Mouse (Mus musculus) embryonic stem cell, embryonic (primary cell): ENCODE data around the gene Ippk.

Experiments
- CTCF ChIA-PET, 4 experiments: fragments of 300-600 bp in 2 of 4; fragments of 350-600 bp in 2 of 4; sonication (Branson Sonifier 250); formaldehyde crosslinking; loops; one replicate each; lab custom pipeline; 2022; ENCODE audit warnings: inconsistent platforms in 2 of 4; lab: Charles Lee
- POLR2A ChIA-PET, 4 experiments: fragments of 300-600 bp in 2 of 4; fragments of 350-600 bp in 2 of 4; sonication (Branson Sonifier 250); formaldehyde crosslinking; loops; one replicate each; lab custom pipeline; 2022; ENCODE audit warnings: antibody characterized with exemption in 4 of 4, inconsistent platforms in 1 of 4; lab: Charles Lee

Gene Ippk

GRCm38 (mm10) chr13:49400139-49400538, 20.9 kb upstream of the Ippk start:
- CTCF ChIA-PET, result interaction anchor here in 3 of 4 experiments (0.6 to 1.4 kb wide), 8 partner anchors 8 to 197 kb away, joined by 3 to 5 read pairs (median 3); partner anchors contain the start of gene Bicd2 (in 1 of the 3)
- POLR2A ChIA-PET, result interaction anchor here in 1 of 4 experiments (1.5 kb wide), 1 partner anchor 49 kb away, joined by 3 read pairs; no protein-coding TSS in a partner anchor

GRCm38 (mm10) chr13:49402628-49403027, 18.4 kb upstream of the Ippk start:
- CTCF ChIA-PET, result no interaction called here
- POLR2A ChIA-PET, result no interaction called here

GRCm38 (mm10) chr13:49407795-49408194, 13.3 kb upstream of the Ippk start:
- POLR2A ChIA-PET, result interaction anchor here in 1 of 4 experiments (1.1 to 1.4 kb wide), 3 partner anchors 10 to 12 kb away, joined by 4 to 6 read pairs (median 5); no protein-coding TSS in a partner anchor
- CTCF ChIA-PET, result no interaction called here

- ChIA-PET CTCF (interaction anchor here in 2 of 4 experiments (0.6 to 0.9 kb wide), 3 partner anchors 27 to 1640 kb away, joined by 3 to 4 read pairs (median 3); no protein-coding TSS in a partner anchor), POLR2A (interaction anchor here in 3 of 4 experiments (0.9 to 2.7 kb wide), 26 partner anchors 9 to 261 kb away, joined by 3 to 23 read pairs (median 4); partner anchors contain the start of genes Bicd2 (in 3 of the 3), Cenpp (in 2 of the 3), Iars (in 2 of the 3) and Nol8 (in 2 of the 3))
Observed at GRCm38 (mm10) chr13:49421606-49421917, 513 bp downstream of the Ippk start.

- ChIA-PET POLR2A (interaction anchor here in 3 of 4 experiments (0.7 to 2.7 kb wide), 19 partner anchors 8 to 231 kb away, joined by 3 to 23 read pairs (median 4); partner anchors contain the start of genes Bicd2 (in 3 of the 3), Cenpp (in 2 of the 3) and Nol8 (in 2 of the 3)), CTCF (no interaction called here)
Observed at GRCm38 (mm10) chr13:49421959-49422358, 910 bp downstream of the Ippk start.

GRCm38 (mm10) chr13:49426736-49427135, 5.7 kb downstream of the Ippk start:
- POLR2A ChIA-PET, result interaction anchor here in 2 of 4 experiments (0.6 to 1.8 kb wide), 10 partner anchors 9 to 226 kb away, joined by 3 to 7 read pairs (median 3); partner anchors contain the start of genes Bicd2 (in 2 of the 2), Cenpp (in 1 of the 2) and Nol8 (in 1 of the 2)
- CTCF ChIA-PET, result interaction anchor here in 1 of 4 experiments (1.7 kb wide), 1 partner anchor 23 kb away, joined by 5 read pairs; no protein-coding TSS in a partner anchor

- ChIA-PET POLR2A (interaction anchor here in 2 of 4 experiments (0.8 to 1.6 kb wide), 5 partner anchors 9 to 87 kb away, joined by 3 to 5 read pairs (median 4); no protein-coding TSS in a partner anchor), CTCF (no interaction called here)
Observed at GRCm38 (mm10) chr13:49428042-49428675, 7.1 kb downstream of the Ippk start.

- ChIA-PET POLR2A (interaction anchor here in 2 of 4 experiments (1.0 to 5.5 kb wide), 4 partner anchors 9 to 89 kb away, joined by 3 to 23 read pairs (median 4); partner anchors contain the start of genes Ippk (in 2 of the 2) and Bicd2 (in 1 of the 2)), CTCF (interaction anchor here in 1 of 4 experiments (1.2 to 1.4 kb wide), 2 partner anchors 19 to 46 kb away, joined by 3 read pairs; no protein-coding TSS in a partner anchor)
Observed at GRCm38 (mm10) chr13:49430529-49430928, 9.5 kb downstream of the Ippk start.

GRCm38 (mm10) chr13:49433268-49434029, 12.4 kb downstream of the Ippk start:
- POLR2A ChIA-PET, result interaction anchor here in 1 of 4 experiments (5.5 kb wide), 1 partner anchor 12 kb away, joined by 23 read pairs; the partner anchor contains the start of gene Ippk
- CTCF ChIA-PET, result no interaction called here

- ChIA-PET CTCF (interaction anchor here in 2 of 4 experiments (0.6 to 1.7 kb wide), 2 partner anchors 13 to 383 kb away, joined by 3 to 6 read pairs; no protein-coding TSS in a partner anchor), POLR2A (interaction anchor here in 2 of 4 experiments (0.7 to 1.3 kb wide), 4 partner anchors 9 to 15 kb away, joined by 3 read pairs; partner anchors contain the start of gene Ippk (in 2 of the 2))
Observed at GRCm38 (mm10) chr13:49435745-49436144, 14.7 kb downstream of the Ippk start.

GRCm38 (mm10) chr13:49436170-49436569, 15.1 kb downstream of the Ippk start:
- CTCF ChIA-PET, result interaction anchor here in 3 of 4 experiments (0.6 to 1.7 kb wide), 3 partner anchors 13 to 383 kb away, joined by 3 to 6 read pairs (median 3); no protein-coding TSS in a partner anchor
- POLR2A ChIA-PET, result interaction anchor here in 2 of 4 experiments (0.7 to 1.5 kb wide), 5 partner anchors 7 to 16 kb away, joined by 3 read pairs; partner anchors contain the start of gene Ippk (in 2 of the 2)

GRCm38 (mm10) chr13:49444451-49444850, 23.4 kb downstream of the Ippk start:
- POLR2A ChIA-PET, result interaction anchor here in 2 of 4 experiments (0.9 to 4.6 kb wide), 3 partner anchors 8 to 220 kb away, joined by 3 to 15 read pairs (median 3); partner anchors contain the start of gene Ippk (in 1 of the 2)
- CTCF ChIA-PET, result no interaction called here

GRCm38 (mm10) chr13:49449318-49449749, 28.3 kb downstream of the Ippk start:
- CTCF ChIA-PET, result interaction anchor here (0.5 to 2.6 kb wide), 46 partner anchors 8 to 224 kb away, joined by 3 to 17 read pairs (median 3); partner anchors contain the start of genes Bicd2 (in 1 of the 4) and Ippk (in 1 of the 4)
- POLR2A ChIA-PET, result interaction anchor here in 2 of 4 experiments (0.7 to 1.6 kb wide), 8 partner anchors 9 to 202 kb away, joined by 3 to 8 read pairs (median 3); partner anchors contain the start of gene Ippk (in 1 of the 2)

- POLR2A ChIA-PET, result interaction anchor here in 1 of 4 experiments (2.6 kb wide), 1 partner anchor 9 kb away, joined by 6 read pairs; no protein-coding TSS in a partner anchor
- CTCF ChIA-PET, result interaction anchor here in 2 of 4 experiments (0.5 to 1.8 kb wide), 2 partner anchors 11 to 134 kb away, joined by 5 to 6 read pairs; no protein-coding TSS in a partner anchor
Observed at GRCm38 (mm10) chr13:49460276-49460675, 39.2 kb downstream of the Ippk start.

- ChIA-PET POLR2A (interaction anchor here in 3 of 4 experiments (0.5 to 1.9 kb wide), 5 partner anchors 9 to 930 kb away, joined by 3 to 6 read pairs (median 5); no protein-coding TSS in a partner anchor), CTCF (interaction anchor here in 3 of 4 experiments (0.5 to 1.9 kb wide), 3 partner anchors 11 to 135 kb away, joined by 5 to 6 read pairs (median 5); no protein-coding TSS in a partner anchor)
Observed at GRCm38 (mm10) chr13:49460692-49461414, 39.8 kb downstream of the Ippk start.

GRCm38 (mm10) chr13:49461458-49462132, 40.5 kb downstream of the Ippk start:
- POLR2A ChIA-PET, result interaction anchor here in 2 of 4 experiments (1.0 to 1.9 kb wide), 5 partner anchors 9 to 14 kb away, joined by 3 to 6 read pairs (median 4); no protein-coding TSS in a partner anchor
- CTCF ChIA-PET, result interaction anchor here in 2 of 4 experiments (1.6 to 1.9 kb wide), 2 partner anchors 12 kb away, joined by 5 to 6 read pairs; no protein-coding TSS in a partner anchor
